Mouse (Mus musculus): ENCODE results near the gene Kidins220. TPM values are rescaled to one million over a fixed set of nuclear protein-coding genes. Genes with fewer than 3 reads are reported as not detected.

Gene Kidins220
- total RNA-seq, 2 experiments from 2014 or later: 286 to 300 TPM

GRCm38 (mm10) chr12:24958526-24958925, 16.2 kb upstream of the Kidins220 start:
- DNase-seq (ENCODE audit: low spot score in 2 of 2): no peak
- intact Hi-C loops (cut with DNase I): no loop called here

GRCm38 (mm10) chr12:24961821-24962220, 12.9 kb upstream of the Kidins220 start:
- no peak for DNase-seq (ENCODE audit: low spot score in 2 of 2)
- intact Hi-C loops (cut with DNase I): no loop called here

GRCm38 (mm10) chr12:24962362-24962967, 12.3 kb upstream of the Kidins220 start:
- DNase-seq (ENCODE audit: low spot score in 2 of 2): no peak
- intact Hi-C loops (cut with DNase I): no loop called here

- intact Hi-C loops (cut with DNase I): no loop called here
- no peak for DNase-seq (ENCODE audit: low spot score in 2 of 2)
Measured at GRCm38 (mm10) chr12:24963393-24964022, 11.2 kb upstream of the Kidins220 start.

- intact Hi-C loops (cut with DNase I): no loop called here
- peak in 1 of 2 experiments; percentile 67 for DNase-seq (ENCODE audit: low spot score in 2 of 2)
Measured at GRCm38 (mm10) chr12:24965406-24965805, 9.3 kb upstream of the Kidins220 start.

- intact Hi-C loops (cut with DNase I): no loop called here
- DNase-seq (ENCODE audit: low spot score in 2 of 2): no peak
Measured at GRCm38 (mm10) chr12:24966046-24966445, 8.7 kb upstream of the Kidins220 start.

GRCm38 (mm10) chr12:24971490-24972200, 3.1 kb upstream of the Kidins220 start:
- intact Hi-C loops (cut with DNase I): no loop called here

GRCm38 (mm10) chr12:24972371-24973350, 2.1 kb upstream of the Kidins220 start:
- intact Hi-C loops (cut with DNase I): no loop called here
- DNase-seq (ENCODE audit: low spot score in 2 of 2): no peak

More at GRCm38 (mm10) chr12:24971490-24972200, 3.1 kb upstream of the Kidins220 start:
- DNase-seq (ENCODE audit: low spot score in 2 of 2): no peak

- no peak for DNase-seq (ENCODE audit: low spot score in 2 of 2)
- intact Hi-C loops (cut with DNase I): no loop called here
Measured at GRCm38 (mm10) chr12:24973586-24973985, 1.1 kb upstream of the Kidins220 start.

GRCm38 (mm10) chr12:24975115-24975733, 499 bp downstream of the Kidins220 start:
- DNase-seq (ENCODE audit: low spot score in 2 of 2): peak; percentile 71 to 82
- intact Hi-C loops (cut with DNase I): loop anchor here (1.0 kb wide), 1 partner anchor 267 kb away; the partner anchor contains the start of gene Rrm2

- intact Hi-C loops (cut with DNase I): no loop called here
- no peak for DNase-seq (ENCODE audit: low spot score in 2 of 2)
Measured at GRCm38 (mm10) chr12:24985226-24985625, 10.5 kb downstream of the Kidins220 start.

- intact Hi-C loops (cut with DNase I): no loop called here
- DNase-seq (ENCODE audit: low spot score in 2 of 2): no peak
Measured at GRCm38 (mm10) chr12:24995350-24995749, 20.6 kb downstream of the Kidins220 start.

GRCm38 (mm10) chr12:25005350-25005749, 30.6 kb downstream of the Kidins220 start:
- no peak for DNase-seq (ENCODE audit: low spot score in 2 of 2)
- intact Hi-C loops (cut with DNase I): no loop called here

- intact Hi-C loops (cut with DNase I): no loop called here
- no peak for DNase-seq (ENCODE audit: low spot score in 2 of 2)
Measured at GRCm38 (mm10) chr12:25009957-25010356, 35.2 kb downstream of the Kidins220 start.

- intact Hi-C loops (cut with DNase I): no loop called here
- no peak for DNase-seq (ENCODE audit: low spot score in 2 of 2)
Measured at GRCm38 (mm10) chr12:25010416-25010815, 35.7 kb downstream of the Kidins220 start.

- intact Hi-C loops (cut with DNase I): no loop called here
- no peak for DNase-seq (ENCODE audit: low spot score in 2 of 2)
Measured at GRCm38 (mm10) chr12:25011733-25012367, 37.1 kb downstream of the Kidins220 start.

- peak in 1 of 2 experiments; percentile 86 for DNase-seq (ENCODE audit: low spot score in 2 of 2)
- intact Hi-C loops (cut with DNase I): no loop called here
Measured at GRCm38 (mm10) chr12:25012555-25013540, 38.1 kb downstream of the Kidins220 start.
